ENCODE assay signal across 8 mouse cellular contexts in the genomic region with DNA sequence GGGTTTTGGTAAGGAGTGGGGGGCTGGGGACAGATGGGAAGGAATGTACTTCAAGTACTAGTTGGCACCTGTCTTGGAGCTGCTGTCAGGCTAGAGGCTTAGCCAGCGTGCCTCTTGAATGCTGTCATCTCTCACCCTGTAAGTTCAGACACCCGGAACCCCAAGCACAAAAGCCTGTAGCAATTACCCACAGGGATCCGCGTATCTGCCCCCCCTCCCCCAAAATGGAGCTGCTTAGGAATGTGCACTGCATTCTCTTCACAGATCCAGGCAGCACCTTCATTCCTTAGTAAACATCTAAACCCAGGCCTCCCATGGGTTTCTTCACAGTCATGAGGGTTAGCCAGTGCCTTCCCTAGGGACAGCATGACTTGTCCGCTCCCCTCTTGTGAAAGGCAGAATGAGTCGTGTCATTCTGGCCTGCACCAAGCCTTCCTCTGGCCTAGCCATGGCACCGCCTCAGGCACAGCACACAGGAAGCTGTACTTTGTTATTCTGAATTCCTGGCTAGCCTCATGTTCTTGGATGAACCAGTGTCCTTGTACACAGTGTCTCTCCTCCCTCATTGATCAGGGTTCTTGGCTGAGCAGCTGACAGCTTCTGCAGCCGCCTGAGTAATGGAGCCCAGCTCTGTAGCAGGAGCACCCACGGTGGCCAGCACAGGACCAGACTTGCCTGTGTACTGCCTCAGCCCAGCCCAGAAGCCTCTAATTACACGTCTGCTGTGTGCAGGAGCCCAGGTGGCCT. TPM values are rescaled to one million over a fixed set of nuclear protein-coding genes. Genes with fewer than 3 reads are reported as not detected.
DNase-seq lines count a peak whose midpoint lies in the region; ATAC-seq lines count a peak whose summit lies in the region.

No protein-coding gene starts in this region.

- peak; percentile 75 for ATAC-seq in heart, embryonic 16.5 days (replicated peaks; ENCODE audit: extremely low read depth, insufficient read depth, low FRiP score)
- ATAC-seq in erythroid progenitor cell, adult 5-6 weeks (replicated peaks; ENCODE audit: low FRiP score, poor library complexity, severe bottlenecking): no peak

- H3K36me3 ChIP-seq in heart, embryonic 16.5 days (ENCODE audit: control insufficient read depth, insufficient read depth): peaks cover 8% of the 10 kb centered on the region

- no peaks in the 10 kb centered on the region for H3K9me3 ChIP-seq in heart, embryonic 16.5 days (replicated peaks; ENCODE audit: control insufficient read depth, low read length)

- H3K9ac ChIP-seq in heart, embryonic 16.5 days (ENCODE audit: low read length): peak overlapping the region; percentile 42; the same call in 1 of the 2 replicates

- peak; percentile 35 for DNase-seq in retina, postnatal 1 day
- DNase-seq in retina, embryonic 14.5 days (ENCODE audit: low spot score): no peak
- DNase-seq in embryo, embryonic 9.5 days (ENCODE audit: extremely low spot score): peak; percentile 49
- peak; percentile 66 for DNase-seq in kidney, postnatal 14 days
- DNase-seq in lung, postnatal 36 days: peak; percentile 84
- no peak for DNase-seq in right cerebral cortex, postnatal 10 days (ENCODE audit: low spot score in 2 of 2)

- H3K27ac ChIP-seq in heart, embryonic 16.5 days (ENCODE audit: low read length): peak overlapping the region; percentile 69

- no peaks in the 10 kb centered on the region for H3K27me3 ChIP-seq in heart, embryonic 16.5 days (ENCODE audit: control insufficient read depth, insufficient read depth, low read length)

- 32% methylated on average over 10 of the region's 10 CpGs for WGBS in heart, embryonic 16.5 days

- peaks cover 25% of the 10 kb centered on the region for H3K4me1 ChIP-seq in heart, embryonic 16.5 days (ENCODE audit: control insufficient read depth, insufficient read depth, low read length)

- no peak overlapping the region for H3K4me3 ChIP-seq in heart, embryonic 16.5 days (ENCODE audit: low read length)

- H3K4me2 ChIP-seq in heart, embryonic 16.5 days (ENCODE audit: low read depth, low read length): 0 out of 2 replicates have a peak overlapping the region, but pooled peaks have one; percentile 7

RNA-seq across cellular contexts. Expression of gene Errfi1, which starts 17.8 kb away (rescaled TPM):
- polyA plus RNA-seq in heart, embryonic 16.5 days (2015; fragmentation: Nextera tagmentation; extraction: Ambion mirVana): 12.8 and 13.9 TPM in 2 replicates
- 1.1 and 2.9 TPM in 2 replicates for total RNA-seq in erythroid progenitor cell, adult 5-6 weeks (2015; ENCODE audit: low replicate concordance)
- 1.7 TPM in 1 of 2 replicates, not detected in the other for total RNA-seq in erythroid progenitor cell, adult 5-6 weeks (2017; ENCODE audit: low replicate concordance)

RNA-seq across cellular contexts. Expression of gene Park7, which starts 42.7 kb away (rescaled TPM):
- 331 and 367 TPM in 2 replicates for polyA plus RNA-seq in heart, embryonic 16.5 days (2015; fragmentation: Nextera tagmentation; extraction: Ambion mirVana)
- 32.4 and 104 TPM in 2 replicates for total RNA-seq in erythroid progenitor cell, adult 5-6 weeks (2015; ENCODE audit: low replicate concordance)
- 61.9 and 62.5 TPM in 2 replicates for total RNA-seq in erythroid progenitor cell, adult 5-6 weeks (2017; ENCODE audit: low replicate concordance)

RNA-seq across cellular contexts. Expression of gene Tnfrsf9, which starts 42.8 kb away (rescaled TPM):
- 2.7 and 2.9 TPM in 2 replicates for polyA plus RNA-seq in heart, embryonic 16.5 days (2015; fragmentation: Nextera tagmentation; extraction: Ambion mirVana)
- total RNA-seq in erythroid progenitor cell, adult 5-6 weeks (2015; ENCODE audit: low replicate concordance): 6.7 TPM in 1 of 2 replicates, not detected in the other
- 1.3 TPM in 1 of 2 replicates, not detected in the other for total RNA-seq in erythroid progenitor cell, adult 5-6 weeks (2017; ENCODE audit: low replicate concordance)

Comparison
In these comparisons a context has a peak if more than half of its experiments do, and no peak if none do; other contexts are left out.
1. DNase-seq: peak in retina, postnatal 1 day (single experiment), embryo, embryonic 9.5 days (single experiment), kidney, postnatal 14 days (single experiment) and lung, postnatal 36 days (single experiment); none in retina, embryonic 14.5 days (single experiment) and right cerebral cortex, postnatal 10 days (0 of 2).